Mouse (Mus musculus): Measurements from ENCODE around the gene Nfkbil1.

GRCm38 (mm10) chr17:35274770-35275169 is 39.2 kb upstream of the Nfkbil1 start:
- TF ChIP-seq CTCF (IDR thresholded peaks at IDR 0.05; ENCODE audit: control insufficient read depth, insufficient read depth, insufficient replicate concordance, low read depth, low read length) (peak; percentile 94), POLR2A (IDR thresholded peaks at IDR 0.05; ENCODE audit: control insufficient read depth, low read depth, low read length) (no peak)
